Mouse (Mus musculus): Measurements from ENCODE around the gene Smox. TPM values are rescaled to one million over a fixed set of nuclear protein-coding genes. Genes with fewer than 3 reads are reported as not detected.

The Smox gene
- polyA plus RNA-seq, 3 experiments from 2014 or later: 8.6 to 14.8 (median 12.8) TPM

- ATAC-seq: no peak
Observed at GRCm38 (mm10) chr2:131552736-131553400, 61.6 kb downstream of the Smox start.

DNA sequence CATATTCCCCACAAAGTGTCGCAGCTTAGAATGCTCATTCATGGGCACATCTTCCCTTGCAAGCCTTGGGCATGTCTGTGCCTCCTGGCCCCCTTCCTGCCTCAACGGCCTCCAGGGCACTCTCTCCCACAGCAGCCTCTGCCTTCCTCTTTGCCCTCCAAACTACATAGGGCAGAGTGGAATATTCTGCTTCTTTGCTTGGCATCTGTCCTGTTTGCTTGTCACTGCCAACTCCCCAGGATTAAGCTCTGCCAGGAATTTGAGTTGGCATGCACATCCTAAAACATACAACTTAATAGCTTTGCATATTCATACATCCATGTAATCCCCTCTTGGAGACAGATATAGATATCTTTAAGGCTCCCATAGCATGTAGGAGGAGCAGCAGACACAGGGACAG, 66.6 kb downstream of the Smox start:
- no peak for ATAC-seq

DNA sequence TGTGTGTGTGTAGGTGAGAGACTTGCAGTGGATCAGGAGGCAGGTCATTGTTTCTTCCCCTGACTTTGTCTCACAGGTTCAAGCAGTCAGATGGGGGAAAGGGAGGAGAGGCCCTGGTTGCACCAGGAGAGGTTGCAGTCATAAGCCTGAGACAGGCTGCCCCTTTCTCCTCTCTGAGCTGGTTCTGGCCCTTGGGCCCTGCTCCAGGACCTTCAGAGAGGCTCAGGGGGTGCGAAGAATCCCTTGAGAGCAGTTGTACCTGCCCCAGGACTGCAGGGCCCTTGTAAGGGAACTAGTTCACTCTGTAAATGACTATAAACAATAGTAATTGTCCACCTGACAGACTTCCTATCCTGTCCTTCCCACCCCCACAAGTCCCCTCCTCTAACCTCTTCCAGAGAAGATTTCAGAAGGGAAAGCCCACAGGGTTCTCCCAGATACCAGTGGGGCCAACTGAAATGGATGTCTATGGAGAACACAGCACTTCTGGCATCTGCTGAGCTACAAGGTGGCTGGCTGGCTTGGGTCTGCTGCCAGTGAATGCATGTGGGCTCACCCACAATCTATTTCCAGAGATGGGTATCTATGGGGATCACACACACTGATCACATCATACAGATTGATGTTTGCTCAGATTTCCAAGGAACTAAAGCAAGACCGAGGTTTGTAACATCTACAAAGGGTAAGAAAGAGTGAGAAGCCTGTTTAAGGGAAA, 69.1 kb downstream of the Smox start:
- ATAC-seq: no peak

DNA sequence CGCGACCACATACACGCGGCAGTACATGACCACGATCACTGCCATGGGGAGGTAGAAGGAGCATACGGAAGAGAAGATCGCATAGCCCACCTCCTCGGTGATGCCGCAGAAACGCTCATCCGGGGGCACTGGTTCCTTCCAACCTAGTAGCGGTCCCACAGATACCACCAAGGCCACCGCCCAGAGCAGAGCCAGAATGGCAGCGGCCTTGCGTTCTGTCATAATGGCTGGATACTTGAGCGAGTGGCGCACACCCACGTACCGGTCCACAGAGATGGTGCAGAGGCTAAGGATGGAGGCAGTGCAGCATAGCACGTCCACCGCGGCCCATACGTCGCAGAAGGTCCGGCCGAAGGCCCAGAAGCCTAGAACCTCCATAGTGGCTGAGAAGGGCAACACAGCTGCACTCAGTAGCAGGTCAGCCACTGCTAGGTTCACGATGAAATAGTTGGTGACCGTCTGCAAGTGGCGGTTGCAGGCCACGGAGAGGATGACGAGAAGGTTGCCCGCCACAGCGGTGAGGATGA, 70.1 kb downstream of the Smox start:
- ATAC-seq: no peak

DNA sequence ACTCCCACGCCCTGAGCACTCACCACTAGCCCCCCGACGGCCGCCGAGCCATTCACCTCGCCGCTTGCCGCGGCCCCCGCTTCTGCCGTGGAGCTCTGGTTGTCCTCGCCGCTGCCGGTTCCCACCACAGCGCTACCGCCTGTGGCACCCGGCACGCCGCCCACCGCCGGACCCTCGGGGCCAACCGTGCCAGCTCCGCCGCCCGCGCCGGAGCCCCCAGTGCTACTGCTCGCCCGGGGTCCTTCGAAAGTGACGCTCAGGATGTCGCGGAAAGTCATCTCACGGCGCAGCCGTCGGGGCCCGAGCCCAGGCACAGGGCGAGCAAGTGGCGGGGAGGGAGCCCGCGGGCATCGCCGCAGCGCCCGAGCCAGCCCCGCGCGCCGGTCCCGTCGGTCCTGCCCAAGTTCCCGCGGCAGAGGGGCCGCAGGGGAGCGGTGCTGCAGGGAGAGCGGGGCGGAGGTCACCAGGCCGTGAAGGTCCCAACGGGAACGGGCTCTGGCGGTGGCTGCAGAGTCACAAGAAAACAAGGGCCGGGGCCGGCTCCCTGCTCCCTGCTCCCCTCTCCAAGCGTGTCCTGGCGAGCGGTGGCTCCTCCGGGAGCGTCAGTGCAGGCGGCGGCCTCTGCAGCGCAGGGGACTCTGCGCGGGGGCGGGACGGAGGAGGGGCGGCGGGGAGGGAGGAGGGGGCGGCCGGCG, 70.7 kb downstream of the Smox start, which contains the start of gene Adra1d:
TSS of gene Adra1d (minus strand) at position 393 of the 695 bp plus-strand sequence.
- no peak for ATAC-seq

DNA sequence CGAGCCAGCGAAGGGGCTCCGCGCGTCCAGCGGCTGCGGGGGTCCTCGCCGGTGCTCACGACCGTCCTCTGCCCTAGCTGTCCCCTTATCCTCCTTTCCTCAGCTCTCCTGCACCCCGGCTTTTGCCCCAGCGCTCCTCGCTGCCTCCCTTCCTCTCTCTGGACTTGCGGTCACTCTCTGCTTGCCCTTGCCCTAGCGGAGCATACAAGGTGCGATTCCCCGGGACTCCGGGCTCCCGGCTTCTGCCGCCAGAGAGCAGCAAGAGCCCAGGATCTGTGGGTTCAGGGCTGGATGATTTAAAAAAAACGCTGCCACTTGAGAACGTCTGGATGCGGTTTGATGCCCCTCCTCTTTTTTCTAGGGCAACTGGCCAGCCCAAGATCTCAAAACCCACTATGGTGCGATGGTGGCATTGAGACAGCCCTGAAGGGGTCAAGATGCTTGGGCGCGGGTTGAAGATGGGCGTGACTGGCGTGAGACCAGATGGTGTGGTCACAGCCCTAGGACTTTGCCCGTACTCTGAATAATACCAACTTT, 71.4 kb downstream of the Smox start:
- no peak for ATAC-seq

Other genes starting within 250 kb of the Smox start
- gene Pank2, start 229.0 kb upstream of the Smox start, polyA plus RNA-seq (2017; shearing (Covaris generic)): 10 to 100 TPM in 2 of 3 experiments, 1 to 10 TPM in 1; 9.9 to 12.1 (median 11.9) TPM
- gene Rnf24, start 138.6 kb upstream of the Smox start, polyA plus RNA-seq (2017; shearing (Covaris generic)): under 1 TPM; 0.72 to 0.91 (median 0.75) TPM
- not detected for gene Adra1d, start 70.8 kb downstream of the Smox start, polyA plus RNA-seq (2017; shearing (Covaris generic))

All from inflammation-experienced regulatory T-cells, adult 6 months (primary cell).